Mouse (Mus musculus) thymus, adult 2 months (tissue): ENCODE measurements around the gene B3galnt2.

ENCODE experiments used
- CTCF ChIP-seq: fragments of 200-500 bp; IDR thresholded peaks from 2 replicates; pipeline ENCODE4 v1.5.1; 2012; ENCODE audit warnings: mild to moderate bottlenecking, control low read depth, low read length, moderate library complexity, borderline replicate concordance; ENCODE audit not compliant: control insufficient read depth, poor library complexity, insufficient read depth; ENCODE audit errors: extremely low read depth
- POLR2A ChIP-seq: fragments of 200-500 bp; IDR thresholded peaks from 2 replicates; pipeline ENCODE4 v1.6.1; 2012; ENCODE audit warnings: mild to moderate bottlenecking, low read length, control low read depth, moderate library complexity; ENCODE audit not compliant: control insufficient read depth, poor library complexity, insufficient read depth; ENCODE audit errors: extremely low read depth

DNA sequence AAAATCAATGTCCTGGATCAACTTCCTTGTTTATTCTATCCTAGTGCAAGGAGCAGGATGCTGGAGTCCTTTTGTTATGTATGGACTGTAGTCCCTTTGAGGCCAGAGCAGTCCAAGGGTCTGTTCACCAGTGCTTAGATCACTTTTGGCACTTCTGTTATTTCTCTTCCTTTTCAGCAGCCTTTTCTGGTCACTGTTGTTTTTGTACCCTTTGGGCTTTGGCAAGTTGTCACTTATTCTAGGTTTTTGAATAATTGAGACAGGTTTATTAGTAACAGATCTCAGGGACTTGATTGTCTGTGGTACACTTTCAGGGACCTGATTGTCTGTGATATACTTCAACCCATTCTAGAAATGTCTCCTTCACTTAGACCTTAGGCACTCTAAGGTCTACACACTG lies 31.7 kb upstream of the B3galnt2 start:
- TF ChIP-seq POLR2A (no peak), CTCF (no peak)
